Mouse (Mus musculus) erythroblast, embryonic 14.5 days (primary cell): ENCODE data around the gene Wasf3. TPM values are rescaled to one million over a fixed set of nuclear protein-coding genes. Genes with fewer than 3 reads are reported as not detected.

Source experiments
- H3K27me3 ChIP-seq: 2 replicates; pipeline ENCODE4 v1.6.1; 2012; ENCODE audit warnings: inconsistent platforms; ENCODE audit not compliant: control insufficient read depth
- H3K36me3 ChIP-seq: 2 replicates; pipeline ENCODE4 v1.6.1; 2012; ENCODE audit warnings: mild to moderate bottlenecking, inconsistent platforms; ENCODE audit not compliant: control insufficient read depth
- H3K4me1 ChIP-seq: 2 replicates; pipeline ENCODE4 v1.6.1; 2012; ENCODE audit warnings: inconsistent platforms; ENCODE audit not compliant: control insufficient read depth
- H3K4me3 ChIP-seq: replicated peaks from 2 replicates; pipeline ENCODE3; 2012; ENCODE audit warnings: moderate library complexity, mild to moderate bottlenecking, inconsistent platforms
- H3K9me3 ChIP-seq: 2 replicates; pipeline ENCODE4 v1.6.1; 2012; ENCODE audit warnings: low read length, inconsistent platforms, mixed read lengths; ENCODE audit not compliant: control insufficient read depth
- GATA1 ChIP-seq: IDR thresholded peaks from 2 replicates; pipeline ENCODE4 v1.6.1; 2012; ENCODE audit warnings: low read length, inconsistent platforms, mixed read lengths
- TAL1 ChIP-seq: IDR thresholded peaks from 3 replicates; pipeline ENCODE4 v1.6.1; 2012; ENCODE audit warnings: low read length, inconsistent platforms, mixed read lengths
- polyA plus RNA-seq: library from polyadenylated mRNA; stranded (reverse); fragments of >175 nt; gene quantifications from 2 replicates; pipeline ENCODE4 v1.2.3, GENCODE M21; 2012

Wasf3 gene
- polyA plus RNA-seq, 1 experiment = not detected

DNA sequence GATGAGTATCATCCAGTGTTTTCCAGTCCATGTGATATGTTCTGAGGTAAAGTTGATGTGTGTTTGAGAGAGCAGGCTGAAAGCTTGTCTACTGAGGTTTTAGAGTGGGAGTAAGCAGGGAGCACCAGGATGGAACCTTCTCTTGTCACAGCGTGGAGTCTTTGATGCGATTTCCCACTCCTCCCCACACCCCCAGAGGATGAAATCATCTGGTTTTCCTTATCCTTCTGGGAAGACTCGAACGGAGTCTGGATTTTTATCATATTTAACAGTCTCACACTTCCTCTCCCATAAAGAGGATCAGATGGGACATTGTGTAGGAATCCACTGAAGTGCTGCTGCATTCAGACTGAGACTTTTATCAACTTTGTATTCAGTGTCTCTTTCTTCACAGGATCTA, 43.3 kb downstream of the Wasf3 start:
- Histone ChIP-seq H3K36me3 (no peaks in the 10 kb centered on the region), H3K9me3 (no peaks in the 10 kb centered on the region; the same call in 1 of the 2 replicates), H3K27me3 (no peaks in the 10 kb centered on the region), H3K4me3 (no peak overlapping the region), H3K4me1 (no peaks in the 10 kb centered on the region)
- TF ChIP-seq TAL1 (no peak), GATA1 (no peak)

DNA sequence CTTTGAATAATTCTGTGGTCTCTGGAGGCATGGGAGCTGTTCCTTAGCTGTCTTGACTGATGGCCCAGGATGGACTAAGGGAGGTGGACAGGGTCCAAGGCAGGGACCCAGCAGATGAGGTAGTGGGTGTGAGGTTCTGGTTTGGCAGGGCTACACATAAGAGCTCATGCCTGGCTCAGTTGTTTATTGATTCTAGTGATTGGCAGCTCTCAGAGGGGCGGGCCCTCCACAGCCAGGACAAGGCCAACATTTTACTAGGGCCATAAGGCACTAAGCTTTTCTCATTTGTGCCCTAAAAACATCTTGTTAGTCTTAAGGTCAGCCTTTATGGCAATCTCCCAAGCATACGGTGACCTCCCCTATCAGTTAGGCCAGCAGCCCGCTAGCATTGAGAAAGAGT, 47.0 kb downstream of the Wasf3 start:
- Histone ChIP-seq H3K4me1 (no peaks in the 10 kb centered on the region), H3K4me3 (no peak overlapping the region), H3K36me3 (no peaks in the 10 kb centered on the region), H3K9me3 (peaks cover 2% of the 10 kb centered on the region; the same call in 1 of the 2 replicates), H3K27me3 (no peaks in the 10 kb centered on the region)
- TF ChIP-seq TAL1 (no peak), GATA1 (no peak)

DNA sequence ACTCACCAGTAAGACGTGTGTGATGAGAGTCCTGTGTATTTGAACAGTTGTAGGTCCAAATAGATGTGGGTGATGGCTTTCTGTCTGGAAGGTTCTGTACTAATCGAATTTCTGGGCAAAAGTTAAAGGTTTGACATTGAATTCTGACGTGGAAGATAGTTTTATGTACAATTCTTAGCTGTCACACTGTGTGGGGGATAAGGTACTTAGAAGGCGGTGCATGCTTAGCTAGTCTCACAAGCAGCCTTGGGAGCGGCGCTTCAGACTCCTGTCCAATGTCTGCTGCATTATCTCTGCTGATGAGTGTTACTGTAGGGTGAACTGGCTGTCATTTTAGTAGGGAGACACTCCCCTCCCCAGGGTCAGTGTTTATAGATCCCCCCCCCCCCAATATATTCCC, 47.7 kb downstream of the Wasf3 start:
- no peaks in the 10 kb centered on the region for H3K36me3 ChIP-seq
- H3K9me3 ChIP-seq = peaks cover 2% of the 10 kb centered on the region; the same call in 1 of the 2 replicates
- no peaks in the 10 kb centered on the region for H3K27me3 ChIP-seq
- H3K4me1 ChIP-seq = no peaks in the 10 kb centered on the region
- no peak overlapping the region for H3K4me3 ChIP-seq
- no peak for TF ChIP-seq GATA1
- no peak for TF ChIP-seq TAL1

DNA sequence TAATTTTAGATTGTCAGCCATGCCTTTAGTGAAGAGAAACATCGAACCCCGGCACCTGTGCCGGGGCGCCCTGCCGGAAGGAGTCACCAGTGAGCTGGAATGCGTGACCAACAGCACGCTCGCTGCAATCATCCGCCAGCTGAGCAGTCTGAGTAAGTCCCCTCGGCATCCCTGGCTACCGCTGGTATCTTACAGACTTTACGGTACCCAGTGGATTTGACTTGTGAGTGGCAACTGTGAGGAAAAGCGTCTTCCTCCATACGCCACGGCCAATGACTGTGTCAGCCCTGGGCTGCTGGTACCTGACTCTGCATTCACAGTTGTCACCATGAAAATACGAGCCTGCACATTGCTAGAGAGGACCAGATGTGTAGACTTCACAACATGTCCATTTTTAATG, 50.5 kb downstream of the Wasf3 start:
- H3K36me3 ChIP-seq = no peaks in the 10 kb centered on the region
- no peak overlapping the region for H3K4me3 ChIP-seq
- H3K4me1 ChIP-seq = no peaks in the 10 kb centered on the region
- H3K27me3 ChIP-seq = no peaks in the 10 kb centered on the region
- peaks cover 22% of the 10 kb centered on the region for H3K9me3 ChIP-seq
- TF ChIP-seq TAL1 (no peak), GATA1 (no peak)

DNA sequence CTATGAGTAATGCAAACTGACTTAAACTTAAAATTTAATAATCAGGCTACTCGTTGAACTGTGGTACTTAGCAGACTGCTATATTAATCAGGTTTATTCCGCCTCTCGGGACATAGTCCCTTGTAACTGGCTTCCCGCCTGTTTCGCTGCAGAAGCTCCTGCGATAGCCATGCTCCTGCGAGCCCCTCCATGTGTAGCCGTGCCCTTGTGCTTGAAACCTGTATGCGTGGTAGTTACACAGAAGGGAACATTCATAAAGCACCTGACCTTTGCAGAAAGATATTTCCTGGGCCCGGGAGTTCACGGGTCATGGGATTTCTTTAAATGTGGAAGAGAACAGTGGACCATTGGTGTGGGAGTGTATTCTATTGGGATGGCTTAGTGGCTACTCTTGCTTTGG, 52.0 kb downstream of the Wasf3 start:
- Histone ChIP-seq H3K4me1 (no peaks in the 10 kb centered on the region), H3K36me3 (no peaks in the 10 kb centered on the region), H3K9me3 (peaks cover 24% of the 10 kb centered on the region), H3K4me3 (no peak overlapping the region), H3K27me3 (no peaks in the 10 kb centered on the region)
- TF ChIP-seq TAL1 (no peak), GATA1 (no peak)

DNA sequence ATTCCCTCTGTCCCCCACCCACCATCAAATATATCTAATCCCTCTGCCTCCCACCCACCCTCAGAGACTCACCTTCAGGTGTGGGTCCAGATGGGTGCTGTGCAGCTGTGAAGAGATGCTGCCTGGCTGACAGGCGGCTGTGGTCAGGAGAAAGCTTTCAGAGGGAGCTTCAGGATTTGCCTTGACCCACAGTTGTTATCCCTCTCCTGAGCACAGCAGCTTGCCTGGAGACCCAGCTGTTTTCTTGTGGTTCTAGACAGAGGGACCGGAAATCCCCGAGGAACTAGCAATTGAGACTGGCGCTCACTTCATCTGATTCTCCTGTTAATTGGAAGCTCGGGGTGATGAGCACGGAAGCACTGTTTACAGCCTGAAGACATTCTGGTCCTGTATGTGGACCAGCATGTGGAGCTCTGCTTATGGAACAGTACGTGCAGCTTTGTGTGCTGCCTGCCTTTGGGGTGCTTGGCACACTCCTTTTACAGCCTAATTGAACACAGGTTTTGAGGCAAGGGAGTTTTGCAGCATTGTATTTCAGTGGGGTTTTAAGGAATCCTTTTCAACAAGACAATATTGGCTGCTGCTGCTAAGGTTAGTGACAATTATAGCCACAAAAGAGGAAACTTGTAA, 54.5 kb downstream of the Wasf3 start:
- Histone ChIP-seq H3K9me3 (peaks cover 30% of the 10 kb centered on the region), H3K36me3 (no peaks in the 10 kb centered on the region), H3K4me1 (no peaks in the 10 kb centered on the region), H3K27me3 (no peaks in the 10 kb centered on the region), H3K4me3 (no peak overlapping the region)
- TF ChIP-seq GATA1 (no peak), TAL1 (no peak)

DNA sequence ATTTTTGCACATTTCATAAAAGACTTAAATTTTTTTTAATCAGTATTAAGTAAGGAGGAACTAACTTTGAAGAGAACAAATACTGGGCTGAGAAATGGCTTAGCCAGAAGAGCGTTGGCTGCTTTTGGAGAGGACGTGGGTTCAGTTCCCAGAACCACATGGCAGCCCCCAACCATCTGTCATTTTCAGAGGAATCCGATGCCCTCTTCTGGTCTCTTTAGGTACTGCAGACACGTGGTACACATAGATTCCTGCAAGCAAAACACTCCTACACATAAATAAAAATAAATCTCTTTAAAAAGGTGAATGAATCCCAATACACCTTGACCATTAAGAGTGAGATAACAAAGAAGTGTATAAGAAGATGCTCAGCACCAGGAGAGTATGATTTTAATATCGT, 55.5 kb downstream of the Wasf3 start:
- TF ChIP-seq GATA1 (no peak), TAL1 (no peak)
- Histone ChIP-seq H3K4me3 (no peak overlapping the region), H3K27me3 (no peaks in the 10 kb centered on the region), H3K4me1 (no peaks in the 10 kb centered on the region), H3K36me3 (no peaks in the 10 kb centered on the region), H3K9me3 (peaks cover 29% of the 10 kb centered on the region)

DNA sequence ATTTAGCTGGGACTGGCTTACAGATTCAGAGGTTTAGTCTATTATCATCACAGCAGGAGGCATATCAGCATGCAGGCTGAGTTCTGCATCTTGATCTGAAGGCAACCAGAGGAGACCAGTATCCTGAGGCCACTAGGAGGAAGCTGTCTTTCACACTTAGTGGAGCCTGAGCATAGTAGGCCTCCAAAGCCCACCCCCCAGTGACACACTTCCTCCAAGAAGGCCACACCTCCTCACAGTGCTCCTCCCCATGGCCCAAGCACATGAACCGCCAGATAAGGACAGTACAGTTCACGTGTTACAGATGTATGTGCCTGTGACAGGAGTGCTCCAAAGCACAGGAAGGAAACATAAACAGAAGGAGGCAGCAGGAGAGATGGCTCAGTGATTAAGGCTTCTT, 58.0 kb downstream of the Wasf3 start:
- no peaks in the 10 kb centered on the region for H3K27me3 ChIP-seq
- peaks cover 26% of the 10 kb centered on the region for H3K9me3 ChIP-seq
- TF ChIP-seq TAL1 = no peak
- TF ChIP-seq GATA1 = no peak
- H3K4me1 ChIP-seq = no peaks in the 10 kb centered on the region
- no peak overlapping the region for H3K4me3 ChIP-seq
- no peaks in the 10 kb centered on the region for H3K36me3 ChIP-seq

DNA sequence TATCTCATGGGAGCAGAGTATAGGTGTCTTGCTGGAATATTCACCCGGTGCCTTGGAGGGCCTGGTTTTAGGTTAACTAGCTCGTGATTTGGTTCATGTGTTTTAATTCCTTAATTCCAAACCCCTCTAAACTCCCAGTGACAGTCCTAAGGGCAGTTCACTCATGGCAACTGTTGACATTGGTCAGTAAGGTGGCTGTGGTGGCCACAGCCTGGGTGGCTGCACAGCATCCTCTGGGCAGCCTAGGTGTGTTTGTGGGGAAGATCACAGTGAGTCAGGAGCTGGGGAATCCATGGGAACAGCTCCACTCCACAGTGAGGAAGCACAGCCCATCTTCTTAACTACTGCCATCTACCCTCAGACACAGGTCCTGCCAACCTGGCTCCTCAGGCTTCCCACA, 61.8 kb downstream of the Wasf3 start:
- H3K4me3 ChIP-seq = no peak overlapping the region
- peaks cover 8% of the 10 kb centered on the region; the same call in 1 of the 2 replicates for H3K9me3 ChIP-seq
- TF ChIP-seq GATA1 (no peak), TAL1 (no peak)
- H3K4me1 ChIP-seq = no peaks in the 10 kb centered on the region
- H3K27me3 ChIP-seq = no peaks in the 10 kb centered on the region
- H3K36me3 ChIP-seq = no peaks in the 10 kb centered on the region
